Mouse (Mus musculus): ENCODE measurements around the gene Rsrc2. TPM values are rescaled to one million over a fixed set of nuclear protein-coding genes. Genes with fewer than 3 reads are reported as not detected.
A peak's percentile ranks its signal among the peaks of the same experiment; 100 is the strongest.

The Rsrc2 gene
- polyA plus RNA-seq, 1 experiment = 16.0 TPM

DNA sequence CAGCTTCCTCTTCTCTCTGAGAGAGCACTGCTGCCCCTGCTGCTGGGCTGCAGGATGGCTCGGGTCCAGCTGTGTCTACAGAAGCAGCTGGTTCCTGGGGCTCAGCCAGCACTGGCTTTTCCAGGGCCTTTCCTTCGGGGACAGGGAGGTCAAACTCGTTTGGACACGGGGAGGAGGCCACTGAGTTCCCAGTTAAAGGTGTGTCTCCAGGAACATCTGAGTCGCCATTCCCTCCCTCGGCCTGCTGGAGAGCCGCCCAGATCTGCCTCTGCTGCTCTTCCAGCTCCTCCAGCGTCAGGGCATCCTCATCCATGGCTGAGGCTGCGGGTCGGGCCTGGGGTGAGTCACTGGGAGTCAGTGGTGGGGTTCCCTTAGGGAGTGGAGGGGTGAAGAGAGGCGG lies 48.6 kb downstream of the Rsrc2 start:
- DNase-seq = no peak
- TF ChIP-seq POLR2A (IDR thresholded peaks at IDR 0.05; ENCODE audit: borderline replicate concordance, extremely low read depth, low read depth, low read length) (no peak), CTCF (IDR thresholded peaks at IDR 0.05; ENCODE audit: insufficient read depth, low read length) (no peak)
- no peak overlapping the region for H3K4me3 ChIP-seq (replicated peaks; ENCODE audit: extremely low read depth, low read depth, low read length)
- 31% methylated on average over 11 of the region's 11 CpGs for WGBS
- no peaks in the 10 kb centered on the region for H3K4me1 ChIP-seq (ENCODE audit: control insufficient read depth, insufficient read depth, low read length)

DNA sequence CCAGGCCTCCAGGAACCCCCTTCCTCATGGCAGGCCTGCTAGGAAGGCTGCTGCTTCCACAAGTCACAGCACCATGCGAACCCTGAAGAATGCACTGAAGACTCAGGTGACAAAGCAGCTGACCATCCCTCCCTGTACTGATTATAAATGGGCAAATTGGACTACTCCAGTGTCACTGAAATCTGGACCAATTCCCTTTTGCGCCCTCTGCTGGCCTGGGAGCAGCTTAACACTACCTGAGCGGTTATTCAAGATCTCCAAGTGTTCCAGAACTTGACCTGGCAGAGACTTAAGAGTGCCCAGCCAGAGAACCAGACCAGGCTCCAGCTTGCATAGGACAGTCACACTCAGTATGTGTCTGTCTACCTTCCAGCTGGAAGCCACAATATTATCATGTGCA lies 50.0 kb downstream of the Rsrc2 start:
- peaks cover 2% of the 10 kb centered on the region; the same call in 1 of the 2 replicates for H3K4me1 ChIP-seq (ENCODE audit: control insufficient read depth, insufficient read depth, low read length)
- peak; percentile 75 for DNase-seq
- H3K4me3 ChIP-seq (replicated peaks; ENCODE audit: extremely low read depth, low read depth, low read length) = no peak overlapping the region
- 24% methylated on average over 3 of the region's 3 CpGs for WGBS
- TF ChIP-seq CTCF (IDR thresholded peaks at IDR 0.05; ENCODE audit: insufficient read depth, low read length) (peak; percentile 81), POLR2A (IDR thresholded peaks at IDR 0.05; ENCODE audit: borderline replicate concordance, extremely low read depth, low read depth, low read length) (no peak)

DNA sequence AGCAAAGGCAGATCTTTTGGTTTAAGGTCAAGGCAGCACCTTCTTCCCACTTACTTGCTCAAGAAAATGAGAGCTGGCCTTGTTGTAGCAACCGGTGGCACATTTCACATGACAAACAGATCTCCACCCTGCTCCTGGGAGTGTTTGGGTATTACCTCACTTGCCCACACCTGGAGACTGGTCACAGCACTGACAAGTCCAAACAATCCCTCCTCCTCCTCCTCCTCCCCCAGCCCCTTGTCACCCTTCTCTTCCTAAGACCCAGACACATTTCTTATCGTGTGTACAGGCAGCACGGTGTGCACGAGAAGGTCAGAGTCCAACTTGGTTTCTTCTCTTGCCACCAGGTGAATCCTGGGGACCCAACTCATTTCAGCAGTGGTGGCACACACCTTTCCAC lies 52.3 kb downstream of the Rsrc2 start:
- H3K4me1 ChIP-seq (ENCODE audit: control insufficient read depth, insufficient read depth, low read length) = peaks cover 5% of the 10 kb centered on the region
- WGBS = 52% methylated on average over 4 of the region's 4 CpGs
- TF ChIP-seq CTCF (IDR thresholded peaks at IDR 0.05; ENCODE audit: insufficient read depth, low read length) (no peak), POLR2A (IDR thresholded peaks at IDR 0.05; ENCODE audit: borderline replicate concordance, extremely low read depth, low read depth, low read length) (no peak)
- no peak overlapping the region for H3K4me3 ChIP-seq (replicated peaks; ENCODE audit: extremely low read depth, low read depth, low read length)
- no peak for DNase-seq

DNA sequence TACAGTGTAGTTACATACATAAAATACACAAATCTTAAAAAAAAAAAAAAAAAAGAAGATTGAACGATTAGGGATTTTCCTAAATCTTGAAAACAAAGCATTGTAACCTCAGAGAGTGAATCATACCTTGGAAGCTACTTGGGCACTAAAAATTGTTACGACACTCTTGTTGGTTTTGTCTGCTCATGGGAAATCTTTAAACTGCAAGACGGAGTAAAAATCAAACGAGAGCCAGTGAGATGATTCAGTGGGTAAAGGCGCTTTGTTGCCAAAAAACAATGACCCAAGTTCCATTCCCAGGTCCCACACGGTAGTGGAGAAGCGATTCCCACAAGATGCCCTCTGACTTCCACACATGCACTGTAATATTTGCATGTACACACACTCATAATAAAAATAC lies 53.0 kb downstream of the Rsrc2 start:
- WGBS = 57% methylated on average over 7 of the region's 7 CpGs
- TF ChIP-seq POLR2A (IDR thresholded peaks at IDR 0.05; ENCODE audit: borderline replicate concordance, extremely low read depth, low read depth, low read length) = no peak
- no peak for TF ChIP-seq CTCF (IDR thresholded peaks at IDR 0.05; ENCODE audit: insufficient read depth, low read length)
- H3K4me1 ChIP-seq (ENCODE audit: control insufficient read depth, insufficient read depth, low read length) = peaks cover 5% of the 10 kb centered on the region
- DNase-seq = no peak
- no peak overlapping the region for H3K4me3 ChIP-seq (replicated peaks; ENCODE audit: extremely low read depth, low read depth, low read length)

DNA sequence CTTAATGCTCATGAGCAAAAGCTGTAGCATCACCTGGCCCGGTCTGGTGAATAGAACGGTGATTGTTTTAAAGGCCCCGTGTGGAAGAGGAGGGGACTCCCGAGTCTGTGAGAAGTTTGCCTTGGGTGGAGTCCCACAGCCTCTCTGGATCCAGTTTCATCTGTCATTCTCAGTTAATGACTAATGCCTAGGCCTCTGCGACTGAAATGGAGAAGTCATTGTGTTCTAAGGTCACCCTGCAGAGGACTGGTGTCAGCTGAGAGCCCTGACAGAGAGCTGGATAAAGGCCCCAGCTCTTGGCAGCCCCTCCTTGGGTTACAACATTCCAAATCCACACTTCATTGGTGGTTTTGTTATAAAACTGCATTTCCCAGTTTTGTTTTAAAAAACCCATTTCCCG lies 54.7 kb downstream of the Rsrc2 start:
- peaks cover 5% of the 10 kb centered on the region for H3K4me1 ChIP-seq (ENCODE audit: control insufficient read depth, insufficient read depth, low read length)
- no peak overlapping the region for H3K4me3 ChIP-seq (replicated peaks; ENCODE audit: extremely low read depth, low read depth, low read length)
- TF ChIP-seq POLR2A (IDR thresholded peaks at IDR 0.05; ENCODE audit: borderline replicate concordance, extremely low read depth, low read depth, low read length) (no peak), CTCF (IDR thresholded peaks at IDR 0.05; ENCODE audit: insufficient read depth, low read length) (no peak)
- WGBS = 28% methylated on average over 6 of the region's 6 CpGs
- DNase-seq = no peak

DNA sequence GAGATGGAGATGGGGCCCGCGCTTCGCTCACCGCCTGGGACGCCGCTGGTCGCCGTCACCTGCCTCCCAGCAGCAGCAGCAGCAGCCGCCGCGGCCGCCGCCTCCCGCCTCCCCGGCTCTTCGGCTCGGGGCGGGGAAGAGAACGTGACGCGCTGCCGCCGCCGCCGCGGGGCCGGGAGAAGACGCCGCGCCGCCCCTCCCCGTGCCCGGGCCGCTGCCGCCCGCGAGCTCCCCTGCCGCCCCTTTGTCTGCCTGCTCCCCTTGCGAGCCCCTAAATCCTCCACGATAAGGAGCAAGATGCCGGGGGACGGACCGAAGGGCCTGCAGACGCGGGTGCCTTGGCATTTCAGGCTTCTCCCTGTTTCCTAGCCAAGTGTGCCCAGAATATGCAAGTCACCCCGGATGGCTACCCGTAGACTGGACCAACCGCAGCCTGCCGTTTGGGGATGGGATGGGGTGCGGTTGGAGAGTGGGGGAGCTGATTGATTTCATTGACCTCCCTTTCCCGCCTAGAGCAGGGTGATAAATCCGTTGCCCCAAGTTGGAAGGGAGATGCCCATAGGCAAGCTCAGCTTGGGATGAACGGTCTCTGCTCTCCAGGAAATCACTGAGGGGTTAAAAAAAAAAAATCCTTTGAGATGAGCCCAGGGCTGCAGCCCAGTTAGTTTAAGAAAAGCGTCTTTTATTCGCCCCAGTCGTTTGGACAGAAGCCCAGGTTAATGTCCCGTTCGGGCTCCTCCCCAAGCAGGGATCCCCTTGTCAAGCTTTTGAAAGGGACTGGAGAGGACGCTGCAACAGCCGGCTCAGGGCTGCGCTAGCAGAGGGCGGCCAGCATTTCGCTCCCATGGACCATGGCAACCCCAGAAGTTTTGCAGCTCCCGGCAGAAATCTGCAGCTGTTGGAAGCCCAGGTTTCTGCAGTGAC lies 64.7 kb downstream of the Rsrc2 start, which contains the start of gene Clip1:
Gene Clip1, minus strand, starts transcription at position 398 of the 924 bp plus-strand sequence.
- H3K4me3 ChIP-seq (replicated peaks; ENCODE audit: extremely low read depth, low read depth, low read length) = peak within 1 kb of the TSS; percentile 94
- TF ChIP-seq CTCF (IDR thresholded peaks at IDR 0.05; ENCODE audit: insufficient read depth, low read length) (no peak), POLR2A (IDR thresholded peaks at IDR 0.05; ENCODE audit: borderline replicate concordance, extremely low read depth, low read depth, low read length) (peak; percentile 47; the same call in 1 of the 2 replicates)
- DNase-seq = no peak
- under 1% methylated on average over 64 of the region's 64 CpGs for WGBS
- peaks cover 14% of the 10 kb centered on the region for H3K4me1 ChIP-seq (ENCODE audit: control insufficient read depth, insufficient read depth, low read length)

DNA sequence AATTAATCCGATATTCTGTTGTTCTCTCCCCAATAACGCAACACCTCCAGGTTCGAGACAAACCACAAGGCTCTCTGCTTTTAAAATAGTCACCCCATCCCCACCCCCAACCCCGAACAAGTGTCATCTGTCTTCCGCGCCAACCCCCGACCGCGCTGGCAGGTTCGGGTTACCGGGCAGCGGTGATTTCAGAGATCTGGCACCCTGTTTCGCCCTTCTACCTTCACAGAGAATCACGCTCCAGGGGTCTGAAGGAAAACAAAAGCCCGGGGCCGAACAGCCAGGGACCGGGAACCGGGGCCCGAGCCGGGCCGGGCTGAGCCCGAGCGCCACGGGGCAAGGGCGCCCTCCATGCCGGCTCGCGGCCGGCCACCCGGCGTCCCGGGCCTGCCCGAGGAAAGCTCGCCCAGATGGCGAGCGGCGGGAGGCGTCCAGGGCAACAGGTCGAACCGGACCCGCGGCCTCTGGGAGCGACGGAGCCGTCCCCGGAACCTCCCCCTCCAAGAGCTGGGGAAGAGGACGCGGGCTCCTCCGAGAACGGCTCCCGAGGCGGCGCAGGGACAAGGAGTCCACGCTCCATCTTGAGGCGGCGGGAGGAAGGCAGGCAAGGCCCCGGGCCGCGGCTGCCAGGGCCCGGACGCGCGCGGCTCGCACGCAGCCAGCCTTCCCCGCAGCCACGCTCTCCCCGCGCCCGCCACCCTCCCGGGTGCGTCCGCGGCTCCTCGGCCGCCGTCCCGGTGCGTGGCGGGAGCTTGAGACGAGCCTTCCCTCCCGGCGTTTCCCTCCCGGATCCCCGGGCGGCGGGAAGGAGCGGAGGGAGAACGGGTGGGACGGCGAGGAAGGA lies 65.6 kb downstream of the Rsrc2 start:
- WGBS = under 1% methylated on average over 86 of the region's 92 CpGs
- TF ChIP-seq CTCF (IDR thresholded peaks at IDR 0.05; ENCODE audit: insufficient read depth, low read length) (no peak), POLR2A (IDR thresholded peaks at IDR 0.05; ENCODE audit: borderline replicate concordance, extremely low read depth, low read depth, low read length) (no peak)
- peak; percentile 79 for DNase-seq
- Histone ChIP-seq H3K4me1 (ENCODE audit: control insufficient read depth, insufficient read depth, low read length) (peaks cover 15% of the 10 kb centered on the region), H3K4me3 (replicated peaks; ENCODE audit: extremely low read depth, low read depth, low read length) (peak overlapping the region; percentile 94)

DNA sequence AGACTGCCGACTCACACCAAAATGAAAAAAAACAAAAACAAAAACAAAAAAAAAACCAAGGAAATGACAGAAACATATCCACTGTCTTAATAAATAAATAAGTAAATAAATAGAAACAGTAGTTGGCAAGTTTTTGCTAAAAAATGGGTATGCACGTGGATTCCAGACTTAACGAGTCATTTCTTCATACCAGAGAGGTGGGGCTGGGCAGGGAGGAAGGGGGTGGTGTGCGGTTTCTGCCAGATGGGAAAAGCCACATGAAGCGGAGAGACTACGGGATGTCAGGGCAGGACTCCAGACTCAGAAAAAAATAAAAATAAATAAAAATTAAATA lies 66.2 kb downstream of the Rsrc2 start:
- 2% methylated on average over 6 of the region's 6 CpGs for WGBS
- peaks cover 15% of the 10 kb centered on the region for H3K4me1 ChIP-seq (ENCODE audit: control insufficient read depth, insufficient read depth, low read length)
- no peak for DNase-seq
- H3K4me3 ChIP-seq (replicated peaks; ENCODE audit: extremely low read depth, low read depth, low read length) = peak overlapping the region; percentile 51
- TF ChIP-seq CTCF (IDR thresholded peaks at IDR 0.05; ENCODE audit: insufficient read depth, low read length) (no peak), POLR2A (IDR thresholded peaks at IDR 0.05; ENCODE audit: borderline replicate concordance, extremely low read depth, low read depth, low read length) (no peak)

DNA sequence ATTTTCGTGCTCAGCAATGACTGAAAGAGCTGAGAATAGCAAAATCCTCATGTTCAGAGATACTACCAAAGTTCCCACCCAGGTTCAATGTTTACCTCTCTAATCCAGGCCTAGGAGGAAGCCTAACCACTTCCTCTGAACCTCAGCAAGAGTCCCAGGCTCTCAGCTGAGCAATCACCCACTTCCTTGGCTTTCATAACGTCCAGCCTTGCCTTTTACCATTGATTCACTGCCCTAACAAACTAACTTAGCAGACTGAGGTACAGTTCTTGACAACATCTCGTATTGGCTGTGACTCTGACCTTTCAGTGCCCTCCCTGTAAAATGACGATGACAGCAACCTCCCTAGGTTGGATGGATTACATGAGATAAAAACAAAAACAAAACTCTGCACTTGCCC lies 66.8 kb downstream of the Rsrc2 start:
- no peak for DNase-seq
- Histone ChIP-seq H3K4me1 (ENCODE audit: control insufficient read depth, insufficient read depth, low read length) (peaks cover 15% of the 10 kb centered on the region), H3K4me3 (replicated peaks; ENCODE audit: extremely low read depth, low read depth, low read length) (peak overlapping the region; percentile 1)
- 22% methylated on average over 4 of the region's 4 CpGs for WGBS
- no peak for TF ChIP-seq POLR2A (IDR thresholded peaks at IDR 0.05; ENCODE audit: borderline replicate concordance, extremely low read depth, low read depth, low read length)
- TF ChIP-seq CTCF (IDR thresholded peaks at IDR 0.05; ENCODE audit: insufficient read depth, low read length) = no peak
